ENCODE assay signal across 9 mouse cellular contexts in the genomic region with DNA sequence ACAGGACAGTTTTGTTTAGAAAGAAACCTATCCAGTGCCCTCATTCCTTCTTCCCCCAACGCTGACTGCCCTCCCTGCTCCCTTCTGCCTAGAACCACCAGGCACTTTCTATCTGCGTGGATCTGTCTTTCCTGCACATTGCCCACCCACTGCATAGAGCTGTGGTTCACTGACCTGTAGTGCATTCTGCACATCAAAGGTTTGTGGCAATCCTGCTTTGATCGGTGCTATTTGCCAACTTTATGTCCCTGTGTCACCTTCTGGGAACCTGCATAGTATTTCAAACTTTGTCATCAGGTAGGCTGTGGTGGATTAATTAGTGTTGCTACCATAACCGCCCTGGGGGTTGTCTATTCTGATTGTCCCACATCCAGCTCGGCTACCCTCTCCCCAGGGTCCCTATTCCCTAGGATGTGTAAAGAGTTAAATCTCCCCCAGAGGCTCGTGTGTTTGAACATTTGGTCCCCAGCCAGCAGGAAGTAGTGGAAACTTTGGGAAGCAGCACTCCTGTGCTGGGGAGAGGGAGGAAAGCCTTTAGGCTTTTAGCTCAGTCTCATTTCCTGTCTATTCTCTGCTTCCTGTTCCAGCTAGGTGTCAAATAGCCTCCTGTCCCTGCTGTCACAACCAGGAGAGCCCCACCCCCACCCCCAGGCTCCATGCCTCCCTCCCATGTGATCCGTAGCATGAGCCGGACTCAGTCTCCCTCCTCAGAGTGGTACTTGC. TPM values are rescaled to one million over a fixed set of nuclear protein-coding genes. Genes with fewer than 3 reads are reported as not detected.
DNase-seq lines count a peak whose midpoint lies in the region; ATAC-seq and TF ChIP-seq lines count a peak whose summit lies in the region.
"Had no signal": no experiment of that assay in that cellular context is flagged by ENCODE, and none has a peak within 500 bp of the region (broad histone marks: within the 10 kb centered on the region; RNA-seq: fewer than 3 reads in every experiment).

No protein-coding gene starts in this region.

- ATAC-seq in lung, embryonic 15.5 days (ENCODE audit: borderline replicate concordance, extremely low read depth, low FRiP score, low TSS enrichment), result peak; percentile 30; the same call in 1 of the 2 replicates
- peak; percentile 46; the same call in 1 of the 2 replicates for ATAC-seq in heart, embryonic 12.5 days (ENCODE audit: insufficient number of reproducible peaks, low FRiP score)
- no peak for ATAC-seq in stomach, postnatal 0 days (ENCODE audit: low FRiP score, low TSS enrichment)
- ATAC-seq: activated CD4-positive, CD25-positive, alpha-beta regulatory T cell, adult 4 months had no signal

- H3K4me1 ChIP-seq in lung, embryonic 15.5 days, result peaks cover 51% of the 10 kb centered on the region
- H3K4me1 ChIP-seq in heart, embryonic 12.5 days (replicated peaks), result peaks cover 38% of the 10 kb centered on the region
- H3K4me1 ChIP-seq in stomach, postnatal 0 days (replicated peaks; ENCODE audit: control insufficient read depth, insufficient read depth), result peaks cover 11% of the 10 kb centered on the region

- no peaks in the 10 kb centered on the region for H3K36me3 ChIP-seq in lung, embryonic 15.5 days
- H3K36me3 ChIP-seq in heart, embryonic 12.5 days, result no peaks in the 10 kb centered on the region
- no peaks in the 10 kb centered on the region for H3K36me3 ChIP-seq in stomach, postnatal 0 days (ENCODE audit: control insufficient read depth, insufficient read depth, low read length)
- H3K36me3 ChIP-seq: neural tube, embryonic 12.5 days had no signal

- TF ChIP-seq EP300 in stomach, postnatal 0 days (optimal IDR thresholded peaks at IDR 0.05), result no peak

- no peak overlapping the region for H3K4me2 ChIP-seq in lung, embryonic 15.5 days
- 0 out of 2 replicates have a peak overlapping the region, but pooled peaks have one; percentile 5 for H3K4me2 ChIP-seq in heart, embryonic 12.5 days
- H3K4me2 ChIP-seq in stomach, postnatal 0 days (replicated peaks; ENCODE audit: low read depth), result no peak overlapping the region
- H3K4me2 ChIP-seq: neural tube, embryonic 12.5 days had no signal

- WGBS in lung, embryonic 15.5 days, result 28% methylated on average over 8 of the region's 8 CpGs
- WGBS in heart, embryonic 12.5 days, result 36% methylated on average over 8 of the region's 8 CpGs
- WGBS in stomach, postnatal 0 days, result 44% methylated on average over 8 of the region's 8 CpGs

- DNase-seq in lung, postnatal 25 days (ENCODE audit: low spot score), result no peak
- DNase-seq in kidney, postnatal 14 days, result peak; percentile 65
- DNase-seq in stomach, postnatal 0 days (ENCODE audit: low spot score), result peak; percentile 13
- no peak for DNase-seq in urinary bladder, postnatal 14 days (ENCODE audit: low spot score)
- DNase-seq in thymus, postnatal 14 days, result no peak

- no peak overlapping the region for H3K9ac ChIP-seq in lung, embryonic 15.5 days
- H3K9ac ChIP-seq in heart, embryonic 12.5 days, result 0 out of 2 replicates have a peak overlapping the region, but pooled peaks have one; percentile 13
- no peak overlapping the region for H3K9ac ChIP-seq in stomach, postnatal 0 days (ENCODE audit: low read length)
- H3K9ac ChIP-seq: neural tube, embryonic 12.5 days had no signal

- H3K27me3 ChIP-seq in lung, embryonic 15.5 days, result no peaks in the 10 kb centered on the region
- no peaks in the 10 kb centered on the region for H3K27me3 ChIP-seq in heart, embryonic 12.5 days (replicated peaks)
- no peaks in the 10 kb centered on the region for H3K27me3 ChIP-seq in stomach, postnatal 0 days (ENCODE audit: control insufficient read depth, insufficient read depth, low read length)
- H3K27me3 ChIP-seq: neural tube, embryonic 12.5 days had no signal

- TF ChIP-seq CTCF in stomach, postnatal 0 days (IDR thresholded peaks at IDR 0.05; ENCODE audit: low read depth), result no peak

- no peaks in the 10 kb centered on the region for H3K9me3 ChIP-seq in lung, embryonic 15.5 days
- no peaks in the 10 kb centered on the region for H3K9me3 ChIP-seq in heart, embryonic 12.5 days (replicated peaks)
- no peaks in the 10 kb centered on the region for H3K9me3 ChIP-seq in stomach, postnatal 0 days (ENCODE audit: control insufficient read depth, low read length)
- H3K9me3 ChIP-seq: neural tube, embryonic 12.5 days had no signal

- no peak overlapping the region for H3K4me3 ChIP-seq in lung, embryonic 15.5 days
- H3K4me3 ChIP-seq in heart, embryonic 12.5 days, result no peak overlapping the region
- no peak overlapping the region for H3K4me3 ChIP-seq in stomach, postnatal 0 days (ENCODE audit: low read depth, low read length)
- H3K4me3 ChIP-seq: neural tube, embryonic 12.5 days had no signal

- peak overlapping the region; percentile 86 for H3K27ac ChIP-seq in lung, embryonic 15.5 days
- H3K27ac ChIP-seq in heart, embryonic 12.5 days (ENCODE audit: poor library complexity, severe bottlenecking), result no peak overlapping the region
- H3K27ac ChIP-seq in stomach, postnatal 0 days (replicated peaks), result 0 out of 2 replicates have a peak overlapping the region, but pooled peaks have one; percentile 18
- H3K27ac ChIP-seq: neural tube, embryonic 12.5 days had no signal

RNA-seq across cellular contexts. Expression of gene Gne, which starts 20.4 kb away (rescaled TPM):
- polyA plus RNA-seq in lung, embryonic 15.5 days (2015; fragmentation: Nextera tagmentation; extraction: Ambion mirVana), result 40.0 and 43.1 TPM in 2 replicates
- polyA plus RNA-seq in heart, embryonic 12.5 days (2016; fragmentation: Nextera tagmentation; extraction: Ambion mirVana), result 35.6 and 36.3 TPM in 2 replicates
- 19.2 and 21.1 TPM in 2 replicates for polyA plus RNA-seq in stomach, postnatal 0 days (2015; fragmentation: Nextera tagmentation; extraction: Ambion mirVana)

Comparison
In these comparisons a context has a peak if more than half of its experiments do, and no peak if none do; other contexts are left out.
1. DNase-seq: peak in kidney, postnatal 14 days (single experiment) and stomach, postnatal 0 days (single experiment); none in lung, postnatal 25 days (single experiment), urinary bladder, postnatal 14 days (single experiment) and thymus, postnatal 14 days (single experiment).